Mouse (Mus musculus): ENCODE results near the gene Mapk3. TPM values are rescaled to one million over a fixed set of nuclear protein-coding genes. Genes with fewer than 3 reads are reported as not detected.

The Mapk3 gene
- polyA plus RNA-seq (2017; shearing (Covaris generic)): 10 to 100 TPM; 30.7 to 33.6 TPM

DNA sequence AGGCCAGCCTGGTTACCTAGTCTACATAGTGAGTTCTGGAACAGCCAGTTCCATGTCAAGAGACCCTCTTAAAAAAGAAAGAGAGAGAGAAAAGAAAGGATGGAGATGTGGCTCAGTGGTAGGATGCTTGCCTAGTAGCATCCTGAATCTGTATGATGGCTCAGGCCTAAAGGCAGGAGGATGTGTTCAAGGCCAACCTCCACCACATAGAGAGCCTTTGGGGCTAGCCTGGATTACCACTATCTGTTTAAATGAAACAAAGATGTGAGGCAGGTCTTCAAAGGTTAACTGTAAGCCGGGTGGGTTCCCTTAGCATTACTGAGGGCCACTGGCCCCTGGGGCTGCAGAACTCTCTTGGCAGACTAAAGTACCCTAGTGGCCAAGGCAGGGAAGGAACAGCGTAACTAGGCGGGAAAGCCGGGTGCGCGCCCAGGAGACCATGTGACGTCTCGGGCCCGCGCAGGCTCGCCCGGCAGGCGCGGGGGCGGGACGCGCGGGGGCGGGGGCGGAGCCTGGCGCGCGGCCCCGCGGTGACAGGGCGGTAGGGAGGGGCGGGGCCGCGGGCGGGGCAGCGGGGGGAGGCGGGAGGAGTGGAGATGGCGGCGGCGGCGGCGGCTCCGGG lies at the start of gene Mapk3:
Gene Mapk3, plus strand, starts transcription at position 552 of the 622 bp plus-strand sequence.

GRCm38 (mm10) chr7:126766201-126766600 lies 6.8 kb downstream of the Mapk3 start, which contains the start of gene Gdpd3:
Gene Gdpd3, plus strand, starts transcription at chr7:126766334.

DNA sequence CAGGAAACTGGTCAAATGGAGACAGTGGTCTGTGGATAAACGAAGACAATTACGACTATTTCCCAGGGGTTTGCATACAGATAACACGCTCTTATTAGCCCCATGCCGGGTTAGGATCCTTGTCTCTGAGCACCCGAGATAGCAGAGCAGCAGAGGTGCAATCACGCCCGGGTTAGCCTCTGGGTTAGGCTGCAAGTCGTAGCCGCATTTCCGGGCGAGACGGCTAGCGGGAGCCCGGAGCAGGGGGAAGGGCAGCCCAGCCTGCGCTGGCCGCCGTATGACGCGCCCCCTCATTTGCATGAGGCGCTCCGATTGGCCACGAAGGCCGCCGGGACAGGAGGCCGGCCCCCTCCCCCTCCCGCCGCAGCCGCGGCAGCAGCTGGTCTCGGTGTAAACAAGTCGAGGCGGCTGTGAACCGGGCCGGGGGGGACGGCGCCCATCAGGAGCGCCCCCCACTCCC lies 17.2 kb downstream of the Mapk3 start, which contains the start of gene Ypel3:
Gene Ypel3, plus strand, starts transcription at position 358 of the 460 bp plus-strand sequence.

GRCm38 (mm10) chr7:126780971-126781635 lies 21.7 kb downstream of the Mapk3 start, which contains the start of gene Tbx6:
Gene Tbx6, plus strand, starts transcription at chr7:126781483.

GRCm38 (mm10) chr7:126791851-126792720 lies 32.7 kb downstream of the Mapk3 start, which contains the start of gene Ppp4c:
Gene Ppp4c, minus strand, starts transcription at chr7:126792496.

GRCm38 (mm10) chr7:126797411-126798126 lies 38.2 kb downstream of the Mapk3 start, which contains the start of gene Fam57b:
Gene Fam57b, plus strand, starts transcription at chr7:126797668.

Other genes starting within 250 kb of the Mapk3 start
- gene Eif3c, start 193.2 kb upstream of the Mapk3 start, polyA plus RNA-seq (2017; shearing (Covaris generic)): 100 to 1,000 TPM; 180 to 184 TPM
- gene Apobr, start 174.7 kb upstream of the Mapk3 start, polyA plus RNA-seq (2017; shearing (Covaris generic)): 1 to 10 TPM in 1 of 2 experiments, under 1 TPM in 1; 0.98 to 4.1 TPM
- gene Cln3, start 173.8 kb upstream of the Mapk3 start, polyA plus RNA-seq (2017; shearing (Covaris generic)): 100 to 1,000 TPM in 1 of 2 experiments, 10 to 100 TPM in 1; 50.3 to 115 TPM
- gene Il27, start 164.7 kb upstream of the Mapk3 start, polyA plus RNA-seq (2017; shearing (Covaris generic)): under 1 TPM in 1 of 2 experiments, not detected in 1; 0.17 TPM
- 1 to 10 TPM in 1 of 2 experiments, not detected in 1; 1.3 TPM for gene Nupr1, start 128.7 kb upstream of the Mapk3 start, polyA plus RNA-seq (2017; shearing (Covaris generic))
- gene Sgf29, start 110.3 kb upstream of the Mapk3 start, polyA plus RNA-seq (2017; shearing (Covaris generic)): 10 to 100 TPM; 83.9 to 89.3 TPM
- gene Sult1a1, start 83.2 kb upstream of the Mapk3 start, polyA plus RNA-seq (2017; shearing (Covaris generic)): 1 to 10 TPM in 1 of 2 experiments, under 1 TPM in 1; 0.76 to 1.8 TPM
- gene Bola2, start 64.2 kb upstream of the Mapk3 start, polyA plus RNA-seq (2017; shearing (Covaris generic)): 100 to 1,000 TPM; 111 to 133 TPM
- 10 to 100 TPM in 1 of 2 experiments, 1 to 10 TPM in 1; 7.1 to 13.5 TPM for gene Slx1b, start 63.8 kb upstream of the Mapk3 start, polyA plus RNA-seq (2017; shearing (Covaris generic))
- gene Coro1a, start 51.8 kb upstream of the Mapk3 start, polyA plus RNA-seq (2017; shearing (Covaris generic)): 1,000 to 10,000 TPM; 3,096 to 3,488 TPM
- 1 to 10 TPM in 1 of 2 experiments, under 1 TPM in 1; 0.94 to 3.4 TPM for gene Gdpd3, start 6.7 kb downstream of the Mapk3 start, polyA plus RNA-seq (2017; shearing (Covaris generic))
- 100 to 1,000 TPM; 529 to 591 TPM for gene Ypel3, start 17.4 kb downstream of the Mapk3 start, polyA plus RNA-seq (2017; shearing (Covaris generic))
- gene Tbx6, start 21.9 kb downstream of the Mapk3 start, polyA plus RNA-seq (2017; shearing (Covaris generic)): 1 to 10 TPM; 1.9 to 4.1 TPM
- 100 to 1,000 TPM; 387 to 443 TPM for gene Ppp4c, start 32.9 kb downstream of the Mapk3 start, polyA plus RNA-seq (2017; shearing (Covaris generic))
- not detected for gene Fam57b, start 38.1 kb downstream of the Mapk3 start, polyA plus RNA-seq (2017; shearing (Covaris generic))
- not detected for gene 4930451I11Rik, start 72.0 kb downstream of the Mapk3 start, polyA plus RNA-seq (2017; shearing (Covaris generic))
- not detected for gene Doc2a, start 87.8 kb downstream of the Mapk3 start, polyA plus RNA-seq (2017; shearing (Covaris generic))
- gene Hirip3, start 102.4 kb downstream of the Mapk3 start, polyA plus RNA-seq (2017; shearing (Covaris generic)): 10 to 100 TPM; 10.5 to 16.6 TPM
- 10 to 100 TPM; 83.5 to 86.5 TPM for gene Ino80e, start 102.8 kb downstream of the Mapk3 start, polyA plus RNA-seq (2017; shearing (Covaris generic))
- gene Taok2, start 125.1 kb downstream of the Mapk3 start, polyA plus RNA-seq (2017; shearing (Covaris generic)): 10 to 100 TPM; 37.1 to 39.0 TPM
- gene Tmem219, start 163.3 kb downstream of the Mapk3 start, polyA plus RNA-seq (2017; shearing (Covaris generic)): 10 to 100 TPM; 42.2 to 49.8 TPM
- gene Kctd13, start 169.3 kb downstream of the Mapk3 start, polyA plus RNA-seq (2017; shearing (Covaris generic)): 10 to 100 TPM; 32.0 to 38.0 TPM
- gene Asphd1, start 190.0 kb downstream of the Mapk3 start, polyA plus RNA-seq (2017; shearing (Covaris generic)): under 1 TPM in 1 of 2 experiments, not detected in 1; 0.21 TPM
- gene Sez6l2, start 191.0 kb downstream of the Mapk3 start, polyA plus RNA-seq (2017; shearing (Covaris generic)): under 1 TPM; 0.34 to 0.62 TPM
- gene Cdipt, start 216.3 kb downstream of the Mapk3 start, polyA plus RNA-seq (2017; shearing (Covaris generic)): 100 to 1,000 TPM; 176 to 321 TPM
- gene Cdiptos, start 216.5 kb downstream of the Mapk3 start, polyA plus RNA-seq (2017; shearing (Covaris generic)): 1 to 10 TPM in 1 of 2 experiments, under 1 TPM in 1; 0.64 to 2.0 TPM

All from activated CD4-positive, CD25-positive, alpha-beta regulatory T cell (primary cell).